Mouse (Mus musculus) brain, embryonic 14.5 days (tissue): ENCODE measurements around the gene Dnm1.

Source experiments
- CTCF ChIP-seq: fragments of 200-500 bp; IDR thresholded peaks from 2 replicates; pipeline ENCODE4 v1.5.1; 2012; ENCODE audit warnings: inconsistent platforms, mild to moderate bottlenecking, moderate library complexity, borderline replicate concordance; ENCODE audit not compliant: insufficient read depth, insufficient read length; ENCODE audit errors: extremely low read depth
- POLR2A ChIP-seq: fragments of 200-500 bp; IDR thresholded peaks from 2 replicates; pipeline ENCODE4 v1.6.1; 2012; ENCODE audit warnings: mild to moderate bottlenecking, inconsistent platforms, borderline replicate concordance; ENCODE audit not compliant: poor library complexity, insufficient read depth, insufficient read length, severe bottlenecking; ENCODE audit errors: extremely low read depth

GRCm38 (mm10) chr2:32299469-32299868 lies 53.7 kb downstream of the Dnm1 start:
- TF ChIP-seq POLR2A (no peak), CTCF (no peak)
